Mouse (Mus musculus) hindbrain, embryonic 15.5 days (tissue): Measurements from ENCODE around the gene Dpysl4. TPM values are rescaled to one million over a fixed set of nuclear protein-coding genes. Genes with fewer than 3 reads are reported as not detected.

ENCODE experiments used
- polyA plus RNA-seq: library from polyadenylated mRNA; unstranded; fragments of >200 nt; fragmentation: Nextera tagmentation; extraction: Ambion mirVana; gene quantifications from 2 replicates; pipeline ENCODE4 v1.2.1, GENCODE M21; 2015

Dpysl4 gene
- polyA plus RNA-seq, 1 experiment from 2014 or later = 192 TPM

Other genes with a start within 250 kb of the Dpysl4 start
- gene Ppp2r2d, start 239.9 kb upstream of the Dpysl4 start, polyA plus RNA-seq = 89.8 and 92.6 TPM in 2 replicates
- 30.0 and 33.6 TPM in 2 replicates for gene Mapk1ip1, start 239.7 kb upstream of the Dpysl4 start, polyA plus RNA-seq
- 101 and 105 TPM in 2 replicates for gene Bnip3, start 176.5 kb upstream of the Dpysl4 start, polyA plus RNA-seq
- gene Jakmip3, start 145.3 kb upstream of the Dpysl4 start, polyA plus RNA-seq = 10.3 and 12.7 TPM in 2 replicates
- gene Lrrc27, start 127.0 kb downstream of the Dpysl4 start, polyA plus RNA-seq = 3.9 and 8.0 TPM in 2 replicates
- gene Stk32c, start 127.3 kb downstream of the Dpysl4 start, polyA plus RNA-seq = 2.6 and 3.3 TPM in 2 replicates
- gene Pwwp2b, start 162.5 kb downstream of the Dpysl4 start, polyA plus RNA-seq = 5.8 and 6.3 TPM in 2 replicates